Mouse (Mus musculus) neural tube, embryonic 12.5 days (tissue): Measurements from ENCODE around the gene Cpvl. TPM values are rescaled to one million over a fixed set of nuclear protein-coding genes. Genes with fewer than 3 reads are reported as not detected.

Source experiments
- polyA plus RNA-seq: library from polyadenylated mRNA; unstranded; fragments of >200 nt; fragmentation: Nextera tagmentation; extraction: Ambion mirVana; gene quantifications from 2 replicates; pipeline ENCODE4 v1.2.1, GENCODE M21; 2016

The Cpvl gene
- polyA plus RNA-seq, 1 experiment from 2014 or later, result not detected

Other genes with a start within 250 kb of the Cpvl start
- 25.4 and 29.8 TPM in 2 replicates for gene Tril, start 157.8 kb downstream of the Cpvl start, polyA plus RNA-seq
- gene Chn2, start 60.9 kb upstream of the Cpvl start, polyA plus RNA-seq, result 18.9 and 24.3 TPM in 2 replicates